Mouse (Mus musculus): ENCODE results near the gene Rad9a. TPM values are rescaled to one million over a fixed set of nuclear protein-coding genes. Genes with fewer than 3 reads are reported as not detected.

Gene Rad9a
- total and polyA plus RNA-seq, 3 experiments = 21.3 to 37.9 TPM; not detected in 1

DNA sequence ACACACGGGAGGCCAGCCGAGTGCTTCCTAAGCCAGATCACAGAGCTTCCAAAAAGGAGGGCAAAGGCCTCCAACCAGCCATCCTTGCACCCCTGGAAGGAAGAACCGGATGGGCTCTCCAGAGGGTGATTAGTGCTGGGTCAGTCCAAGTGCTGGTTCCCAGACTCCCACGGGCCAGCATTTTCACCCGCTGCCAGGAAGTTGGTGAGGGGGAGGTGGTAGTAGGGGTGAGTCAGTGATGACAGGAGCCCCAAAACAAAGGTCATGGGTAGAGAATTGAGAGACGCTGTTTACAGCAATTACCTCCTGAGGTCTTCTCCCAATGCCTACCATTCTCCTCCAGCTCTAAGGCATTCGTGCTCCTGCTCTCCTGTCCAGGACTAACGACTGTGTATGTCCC, 29.0 kb upstream of the Rad9a start:
- H3K4me3 ChIP-seq (ENCODE audit: control insufficient read depth in 1 of 2, insufficient read depth in 1 of 2, low read depth in 2 of 2, low read length in 2 of 2) = peak overlapping the region in 1 of 2 experiments; percentile 26; a peak in 2 of 4 replicates
- H3K9ac ChIP-seq (ENCODE audit: control insufficient read depth, low read depth, low read length, poor library complexity, severe bottlenecking) = peak overlapping the region; percentile 61
- H3K27ac ChIP-seq (ENCODE audit: control insufficient read depth, low read depth, low read length) = peak overlapping the region; percentile 74
- no peaks in the 10 kb centered on the region for H3K27me3 ChIP-seq (ENCODE audit: control insufficient read depth in 1 of 2, insufficient read depth in 2 of 2, low read length in 2 of 2)
- H3K4me1 ChIP-seq (ENCODE audit: control insufficient read depth in 1 of 2, insufficient read depth in 2 of 2, low read length in 2 of 2) = peaks cover 2 to 29% of the 10 kb centered on the region in 2 experiments; a peak in 3 of 4 replicates
- TF ChIP-seq BHLHE40 (IDR thresholded peaks at IDR 0.05; ENCODE audit: borderline replicate concordance, low read depth, low read length) (no peak), USF2 (IDR thresholded peaks at IDR 0.05; ENCODE audit: borderline replicate concordance in 1 of 2, insufficient read depth in 1 of 2, low read depth in 1 of 2, low read length in 2 of 2) (no peak), POLR2A (IDR thresholded peaks at IDR 0.05; ENCODE audit: control insufficient read depth in 1 of 2, insufficient read depth in 1 of 2, low read depth in 1 of 2, low read length in 2 of 2, poor library complexity in 1 of 2) (no peak), ELF1 (IDR thresholded peaks at IDR 0.05; ENCODE audit: low read depth, low read length) (no peak), NELFE (IDR thresholded peaks at IDR 0.05; ENCODE audit: low read depth, low read length) (no peak), TCF12 (IDR thresholded peaks at IDR 0.05; ENCODE audit: low read depth, low read length) (no peak), TBP (IDR thresholded peaks at IDR 0.05; ENCODE audit: low read depth, low read length) (no peak), ZNF384 (IDR thresholded peaks at IDR 0.05; ENCODE audit: low read depth, low read length) (no peak), GATA1 (IDR thresholded peaks at IDR 0.05; ENCODE audit: low read depth, low read length) (no peak), ZMIZ1 (IDR thresholded peaks at IDR 0.05; ENCODE audit: low read depth, low read length) (no peak), MAZ (IDR thresholded peaks at IDR 0.05; ENCODE audit: low read depth, low read length) (no peak), USF1 (IDR thresholded peaks at IDR 0.05; ENCODE audit: low read depth, low read length) (no peak), TAL1 (IDR thresholded peaks at IDR 0.05; ENCODE audit: low read length) (no peak), MXI1 (IDR thresholded peaks at IDR 0.05; ENCODE audit: low read depth, low read length) (no peak), GABPA (IDR thresholded peaks at IDR 0.05; ENCODE audit: low read depth, low read length) (no peak), HCFC1 (IDR thresholded peaks at IDR 0.05; ENCODE audit: low read depth, low read length) (no peak), CHD2 (IDR thresholded peaks at IDR 0.05; ENCODE audit: low read length) (no peak), SIN3A (IDR thresholded peaks at IDR 0.05; ENCODE audit: low read length) (no peak), MYB (IDR thresholded peaks at IDR 0.05; ENCODE audit: low read depth, low read length) (no peak), UBTF (IDR thresholded peaks at IDR 0.05; ENCODE audit: borderline replicate concordance, insufficient read depth, low read depth, low read length) (no peak)
- H3K79me2 ChIP-seq (ENCODE audit: control insufficient read depth, insufficient read depth, low read length, poor library complexity) = peaks cover 2% of the 10 kb centered on the region; the same call in 1 of the 2 replicates
- peaks cover 0 to 11% of the 10 kb centered on the region in 2 experiments; a peak in 2 of 4 replicates for H3K36me3 ChIP-seq (ENCODE audit: control insufficient read depth in 1 of 2, insufficient read depth in 2 of 2, low read length in 2 of 2)
- H3K9me3 ChIP-seq (replicated peaks; ENCODE audit: insufficient read depth, low read length) = no peaks in the 10 kb centered on the region
- peak; percentile 51 for DNase-seq (ENCODE audit: low read depth, low spot score)

DNA sequence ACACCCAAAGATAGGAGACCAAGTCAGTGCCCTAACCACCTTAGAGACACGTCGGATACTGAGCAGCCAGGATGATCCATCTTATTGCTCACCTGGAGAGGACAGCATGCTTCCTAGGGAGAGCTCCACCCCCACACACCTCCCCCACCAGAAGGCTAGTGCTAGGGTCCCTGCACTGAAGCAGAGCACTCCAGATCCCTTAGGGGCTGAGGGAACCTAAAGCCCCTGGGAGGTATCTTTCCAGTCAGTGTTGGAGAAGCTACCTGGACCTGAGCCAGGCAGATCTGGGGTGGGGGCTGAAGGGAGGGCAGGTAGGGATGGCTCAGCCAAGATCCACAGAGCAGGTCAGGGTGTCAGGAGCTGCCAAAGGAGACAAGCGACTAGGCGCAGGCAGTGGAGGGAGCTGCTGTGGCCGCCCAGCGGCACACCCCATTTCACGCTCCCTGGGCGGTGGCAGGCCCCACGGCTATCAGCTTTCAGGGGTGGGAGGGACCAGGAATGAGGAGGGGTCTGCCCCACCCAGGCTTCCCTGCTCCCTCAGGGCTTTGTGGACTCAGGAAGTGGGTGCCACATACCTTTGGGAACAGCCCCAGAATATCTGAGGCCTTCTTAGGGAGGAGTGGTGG, 28.1 kb upstream of the Rad9a start:
- Histone ChIP-seq H3K36me3 (ENCODE audit: control insufficient read depth in 1 of 2, insufficient read depth in 2 of 2, low read length in 2 of 2) (peaks cover 0 to 11% of the 10 kb centered on the region in 2 experiments; a peak in 2 of 4 replicates), H3K27me3 (ENCODE audit: control insufficient read depth in 1 of 2, insufficient read depth in 2 of 2, low read length in 2 of 2) (no peaks in the 10 kb centered on the region), H3K4me3 (ENCODE audit: control insufficient read depth in 1 of 2, insufficient read depth in 1 of 2, low read depth in 2 of 2, low read length in 2 of 2) (no peak overlapping the region), H3K27ac (ENCODE audit: control insufficient read depth, low read depth, low read length) (no peak overlapping the region), H3K4me1 (ENCODE audit: control insufficient read depth in 1 of 2, insufficient read depth in 2 of 2, low read length in 2 of 2) (peaks cover 2 to 29% of the 10 kb centered on the region in 2 experiments; a peak in 3 of 4 replicates), H3K79me2 (ENCODE audit: control insufficient read depth, insufficient read depth, low read length, poor library complexity) (peaks cover 2% of the 10 kb centered on the region; the same call in 1 of the 2 replicates), H3K9ac (ENCODE audit: control insufficient read depth, low read depth, low read length, poor library complexity, severe bottlenecking) (no peak overlapping the region; the same call in 1 of the 2 replicates), H3K9me3 (replicated peaks; ENCODE audit: insufficient read depth, low read length) (no peaks in the 10 kb centered on the region)
- TF ChIP-seq CHD2 (IDR thresholded peaks at IDR 0.05; ENCODE audit: low read length) (no peak), JUND (IDR thresholded peaks at IDR 0.05; ENCODE audit: low read depth, low read length) (no peak), HCFC1 (IDR thresholded peaks at IDR 0.05; ENCODE audit: low read depth, low read length) (no peak), MYB (IDR thresholded peaks at IDR 0.05; ENCODE audit: low read depth, low read length) (no peak), POLR2A (IDR thresholded peaks at IDR 0.05; ENCODE audit: control insufficient read depth in 1 of 2, insufficient read depth in 1 of 2, low read depth in 1 of 2, low read length in 2 of 2, poor library complexity in 1 of 2) (no peak), NRF1 (IDR thresholded peaks at IDR 0.05; ENCODE audit: insufficient read depth, low read depth, low read length, poor library complexity, severe bottlenecking) (no peak), TAL1 (IDR thresholded peaks at IDR 0.05; ENCODE audit: low read length) (no peak)
- no peak for DNase-seq (ENCODE audit: low read depth, low spot score)
